Mouse (Mus musculus) gonadal fat pad, adult 2 months (tissue): ENCODE results near the gene 2310057N15Rik. TPM values are rescaled to one million over a fixed set of nuclear protein-coding genes. Genes with fewer than 3 reads are reported as not detected.
"Not testable (repeated sequence)": the region's sequence is repeated elsewhere in the genome, so short reads cannot be mapped to it uniquely, and the experiment has no call there.

Experiments used
- DNase-seq: peaks from one replicate; pipeline ENCODE4 v3.0.0-alpha.2; 2012; ENCODE audit warnings: low read depth
- polyA plus RNA-seq: library from polyadenylated mRNA; depleted of rRNA; stranded (reverse); fragments of >200 nt; gene quantifications from 2 replicates; pipeline ENCODE4 v1.2.3, GENCODE M21; 2012; rRNA removed

The 2310057N15Rik gene
- polyA plus RNA-seq: not detected in 2 replicates

- no peak for DNase-seq
These were observed at the start of gene 2310057N15Rik for GRCm38 (mm10) chr16:88774106-88774505. Gene 2310057N15Rik, minus strand, starts transcription at chr16:88774206.

- no peak for DNase-seq
These were observed 49.7 kb upstream of the 2310057N15Rik start for GRCm38 (mm10) chr16:88823736-88824135.

GRCm38 (mm10) chr16:88820066-88820465 is 46.1 kb upstream of the 2310057N15Rik start, which contains the start of gene Krtap15:
Gene Krtap15, plus strand, starts transcription at chr16:88820215.
- DNase-seq: no peak

GRCm38 (mm10) chr16:88811827-88812226 is 37.8 kb upstream of the 2310057N15Rik start, which contains the start of gene Gm20741:
Gene Gm20741, minus strand, starts transcription at chr16:88812220.
- DNase-seq: no peak

GRCm38 (mm10) chr16:88786786-88787185 is 12.8 kb upstream of the 2310057N15Rik start:
- no peak for DNase-seq

- no peak for DNase-seq
These were observed 3.6 kb upstream of the 2310057N15Rik start, which contains the start of gene Gm5965 for GRCm38 (mm10) chr16:88777596-88777995. Gene Gm5965, plus strand, starts transcription at chr16:88777896.

GRCm38 (mm10) chr16:88758547-88758946 is 15.5 kb downstream of the 2310057N15Rik start, which contains the start of gene 2310034C09Rik:
Gene 2310034C09Rik, plus strand, starts transcription at chr16:88758847.
- DNase-seq: not testable (repeated sequence)

- not testable (repeated sequence) for DNase-seq
These were observed 22.5 kb downstream of the 2310057N15Rik start, which contains the start of gene Krtap13 for GRCm38 (mm10) chr16:88751535-88751934. Gene Krtap13, minus strand, starts transcription at chr16:88751635.

GRCm38 (mm10) chr16:88747943-88748342 is 26.1 kb downstream of the 2310057N15Rik start:
- DNase-seq: no peak

- peak; percentile 65 for DNase-seq
These were observed 29.2 kb downstream of the 2310057N15Rik start for GRCm38 (mm10) chr16:88744750-88745340.

GRCm38 (mm10) chr16:88735391-88735790 is 38.6 kb downstream of the 2310057N15Rik start:
- DNase-seq: no peak

GRCm38 (mm10) chr16:88728812-88729275 is 45.2 kb downstream of the 2310057N15Rik start, which contains the start of gene Krtap13-1:
Gene Krtap13-1, plus strand, starts transcription at chr16:88728862.
- no peak for DNase-seq

Other genes starting within 250 kb of the 2310057N15Rik start
- 40.6 and 42.3 TPM in 2 replicates for gene Cldn8, start 211.0 kb downstream of the 2310057N15Rik start, polyA plus RNA-seq
- gene Krtap24-1, start 161.9 kb downstream of the 2310057N15Rik start, polyA plus RNA-seq: not detected in 2 replicates
- not detected in 2 replicates for gene 2310079G19Rik, start 146.5 kb downstream of the 2310057N15Rik start, polyA plus RNA-seq
- not detected in 2 replicates for gene Krtap26-1, start 126.4 kb downstream of the 2310057N15Rik start, polyA plus RNA-seq
- gene Krtap27-1, start 102.5 kb downstream of the 2310057N15Rik start, polyA plus RNA-seq: not detected in 2 replicates
- gene 2310061N02Rik, start 66.2 kb downstream of the 2310057N15Rik start, polyA plus RNA-seq: not detected in 2 replicates
- gene Krtap13-1, start 45.3 kb downstream of the 2310057N15Rik start, polyA plus RNA-seq: not detected in 2 replicates
- gene Krtap13, start 22.6 kb downstream of the 2310057N15Rik start, polyA plus RNA-seq: not detected in 2 replicates
- gene 2310034C09Rik, start 15.4 kb downstream of the 2310057N15Rik start, polyA plus RNA-seq: not detected in 2 replicates
- gene Gm5965, start 3.7 kb upstream of the 2310057N15Rik start, polyA plus RNA-seq: not detected in 2 replicates
- gene Gm20741, start 38.0 kb upstream of the 2310057N15Rik start, polyA plus RNA-seq: not detected in 2 replicates
- not detected in 2 replicates for gene Krtap15, start 46.0 kb upstream of the 2310057N15Rik start, polyA plus RNA-seq
- not detected in 2 replicates for gene Krtap14, start 51.9 kb upstream of the 2310057N15Rik start, polyA plus RNA-seq
- not detected in 2 replicates for gene Krtap19-1, start 95.2 kb upstream of the 2310057N15Rik start, polyA plus RNA-seq
- gene Krtap19-2, start 100.1 kb upstream of the 2310057N15Rik start, polyA plus RNA-seq: not detected in 2 replicates
- gene Krtap19-3, start 103.8 kb upstream of the 2310057N15Rik start, polyA plus RNA-seq: not detected in 2 replicates
- not detected in 2 replicates for gene Krtap19-4, start 110.9 kb upstream of the 2310057N15Rik start, polyA plus RNA-seq
- gene Krtap19-5, start 122.3 kb upstream of the 2310057N15Rik start, polyA plus RNA-seq: not detected in 2 replicates
- not detected in 2 replicates for gene Krtap19-9b, start 158.1 kb upstream of the 2310057N15Rik start, polyA plus RNA-seq
- gene Krtap16-3, start 188.7 kb upstream of the 2310057N15Rik start, polyA plus RNA-seq: not detected in 2 replicates
- gene Krtap22-2, start 236.6 kb upstream of the 2310057N15Rik start, polyA plus RNA-seq: not detected in 2 replicates
- not detected in 2 replicates for gene Gm10229, start 241.1 kb upstream of the 2310057N15Rik start, polyA plus RNA-seq